Mouse (Mus musculus): ENCODE measurements at regions not wholly inside any gene's neighbourhood (a gene's known extent, or its start where the extent isn't known, plus 50 kb on each side); places are given as distances from the start of the nearest gene placed in this dataset.

DNA sequence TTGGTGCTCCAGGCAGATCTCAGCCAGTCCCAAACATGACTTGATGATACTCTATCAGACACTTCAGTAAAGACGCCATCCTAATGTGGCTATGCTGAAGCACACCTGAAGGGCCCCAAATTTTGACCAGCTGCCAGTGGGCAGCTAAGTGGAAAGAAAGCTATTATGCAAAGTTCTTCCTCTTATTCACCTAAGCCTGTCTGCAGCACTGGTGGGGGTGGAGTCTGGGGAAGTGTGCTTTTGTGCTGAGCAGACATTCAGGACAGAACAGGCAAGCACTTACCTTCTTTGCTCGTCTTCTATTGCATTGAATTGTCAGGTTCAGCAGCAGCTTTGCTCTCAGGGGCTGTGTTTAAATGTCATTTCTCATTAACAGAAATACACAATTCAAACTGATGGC lies 200.7 kb downstream of the Pla2g4a start:
- DNase-seq (ENCODE audit: low read depth): no peak

DNA sequence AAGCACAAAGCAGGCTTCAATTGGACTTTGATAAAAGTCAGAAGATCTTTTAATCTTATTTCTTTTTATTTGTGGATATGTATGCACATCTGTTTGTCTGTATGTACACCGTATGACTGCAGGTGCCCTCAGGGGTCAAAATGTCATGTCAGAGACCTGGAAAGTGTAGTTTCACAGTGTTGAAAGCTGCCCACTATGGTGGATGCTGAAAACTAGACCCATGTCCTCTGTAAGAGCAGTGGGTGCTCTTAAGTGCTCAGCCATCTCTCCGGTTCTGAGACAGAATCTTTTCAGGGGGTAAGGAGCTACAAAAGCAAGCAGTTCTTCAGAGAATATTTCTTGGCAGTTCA lies 202.3 kb downstream of the Pla2g4a start:
- no peak for DNase-seq (ENCODE audit: low read depth)

DNA sequence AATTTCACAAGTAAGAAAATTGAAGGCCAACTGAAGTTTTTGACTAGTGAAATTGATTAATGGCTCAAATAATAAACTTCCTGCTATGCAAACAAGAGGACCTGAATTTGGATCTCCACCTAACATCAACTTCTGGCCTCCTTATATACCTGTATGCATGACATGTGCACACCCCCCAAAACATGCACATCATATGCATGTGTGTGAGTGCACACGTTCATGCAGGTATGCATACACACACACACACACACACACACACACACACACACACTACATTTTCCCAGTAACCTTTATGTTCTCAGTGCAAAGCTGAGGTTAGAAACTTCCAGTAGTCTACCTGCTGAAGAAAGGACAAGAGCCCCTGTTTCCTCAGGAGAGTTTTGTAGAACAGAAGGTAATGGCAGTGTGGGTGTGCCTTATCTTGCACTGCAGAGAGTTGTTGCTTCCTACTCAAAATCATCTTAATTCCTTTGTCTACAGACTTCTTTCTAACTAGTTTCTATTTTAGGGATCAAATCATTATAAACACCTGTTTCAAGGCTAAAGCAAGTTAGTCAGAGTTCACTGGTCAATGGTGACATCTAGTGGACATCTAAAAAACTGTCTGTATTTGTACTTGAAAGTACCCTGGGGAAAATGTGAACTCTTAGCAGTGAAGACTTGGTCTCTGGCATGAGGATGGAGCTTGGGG lies 202.9 kb downstream of the Pla2g4a start:
- DNase-seq (ENCODE audit: low read depth): peak; percentile 41

DNA sequence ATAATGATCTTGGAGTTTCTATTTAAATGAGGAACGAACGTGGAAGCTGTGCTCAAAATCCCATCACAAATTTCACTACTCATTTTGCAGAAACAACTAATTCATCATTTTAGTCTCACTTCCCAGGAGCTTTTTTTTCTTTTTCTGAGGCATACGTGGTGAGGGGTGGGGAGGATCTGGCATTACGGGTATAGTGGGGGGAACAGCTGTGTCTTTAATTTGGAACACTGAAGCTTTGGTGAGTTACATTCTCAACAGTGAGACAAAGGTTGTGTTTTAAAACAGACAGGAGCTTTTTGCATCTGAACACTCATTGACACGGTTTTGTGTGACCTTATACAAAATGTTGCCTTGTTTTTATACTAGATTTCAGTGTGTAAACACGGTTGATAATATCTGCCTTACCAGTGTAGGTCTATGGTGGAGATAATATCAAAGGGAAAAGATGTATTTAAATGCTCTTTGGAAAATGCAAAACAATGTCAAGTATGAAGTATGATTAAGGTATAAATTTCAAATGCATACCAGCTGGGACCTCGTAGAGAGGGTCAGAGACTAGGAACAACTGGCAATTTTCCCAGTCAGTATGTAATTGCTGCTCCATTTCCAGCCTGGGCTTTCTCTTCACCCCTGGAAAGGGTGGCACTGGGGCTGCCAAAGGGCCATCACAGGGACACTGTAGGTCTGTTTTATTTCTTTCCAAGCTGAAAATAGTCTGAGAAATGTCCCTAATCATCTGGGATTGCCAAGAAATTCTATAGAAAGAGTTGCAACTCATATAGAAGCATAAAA lies 207.6 kb downstream of the Pla2g4a start:
- DNase-seq (ENCODE audit: low read depth): no peak

GRCm38 (mm10) chr1:149749405-149749804 lies 211.7 kb downstream of the Pla2g4a start:
- no peak for DNase-seq (ENCODE audit: low read depth)

GRCm38 (mm10) chr1:149738959-149739358 lies 222.1 kb downstream of the Pla2g4a start:
- no peak for DNase-seq (ENCODE audit: low read depth)

GRCm38 (mm10) chr1:149734241-149734640 lies 226.8 kb downstream of the Pla2g4a start:
- DNase-seq (ENCODE audit: low read depth): no peak

DNA sequence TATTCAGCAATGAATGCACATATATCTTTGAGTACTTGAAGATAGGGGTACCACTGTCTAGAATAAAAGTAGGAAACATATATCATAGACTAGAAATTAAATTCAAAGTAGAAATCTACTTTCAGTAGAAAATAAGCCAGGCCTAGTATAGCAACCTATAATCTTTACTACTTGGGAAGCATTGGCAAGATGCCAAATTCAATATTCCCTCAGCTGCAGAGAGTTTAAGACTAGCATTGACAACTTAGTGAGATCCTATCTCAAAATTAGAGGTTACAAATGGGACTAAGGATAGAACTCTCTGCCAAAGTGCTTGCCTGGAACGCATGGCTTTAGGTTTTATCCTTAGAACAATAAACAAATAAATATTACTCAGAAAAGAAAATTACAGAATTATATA lies 245.9 kb downstream of the Pla2g4a start:
- DNase-seq (ENCODE audit: low read depth): no peak

DNA sequence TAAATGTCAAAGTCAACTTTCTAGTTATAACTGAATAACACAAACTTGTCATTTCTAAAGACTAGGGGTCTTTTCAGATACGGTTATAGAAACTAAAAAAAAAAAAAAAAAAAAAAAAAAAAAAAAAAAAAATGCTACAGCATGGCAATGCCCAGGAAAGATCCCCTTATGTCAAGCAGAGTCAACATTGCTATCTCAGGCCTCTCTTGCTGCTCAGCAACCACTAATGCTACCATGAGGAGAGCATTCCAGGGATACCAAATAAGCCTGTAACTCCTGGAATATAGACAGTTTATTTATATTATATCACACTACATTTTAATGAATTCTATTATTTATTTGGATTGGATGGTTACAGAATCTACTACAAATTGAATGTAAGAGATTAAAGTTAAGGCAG lies 248.8 kb downstream of the Pla2g4a start:
- DNase-seq (ENCODE audit: low read depth): no peak

DNA sequence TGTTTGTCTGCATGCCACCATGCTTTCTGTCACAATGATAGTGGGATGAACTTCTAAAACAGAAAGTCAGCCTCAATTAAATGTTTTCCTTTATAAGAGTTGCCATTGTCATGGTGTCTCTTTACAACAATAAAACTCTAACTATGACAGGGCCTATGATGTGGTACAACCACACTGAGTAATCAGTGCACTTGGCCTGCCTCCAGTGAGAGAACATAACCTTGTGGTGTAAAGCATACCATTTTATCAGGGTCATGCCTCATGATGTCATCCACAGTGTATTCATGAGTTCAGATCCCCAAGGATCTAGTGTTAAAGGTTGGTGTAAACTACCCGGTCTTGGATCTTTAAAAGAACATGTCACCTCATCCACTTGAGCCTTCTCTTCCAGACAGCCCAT lies 255.9 kb downstream of the Pla2g4a start:
- DNase-seq (ENCODE audit: low read depth): no peak

DNA sequence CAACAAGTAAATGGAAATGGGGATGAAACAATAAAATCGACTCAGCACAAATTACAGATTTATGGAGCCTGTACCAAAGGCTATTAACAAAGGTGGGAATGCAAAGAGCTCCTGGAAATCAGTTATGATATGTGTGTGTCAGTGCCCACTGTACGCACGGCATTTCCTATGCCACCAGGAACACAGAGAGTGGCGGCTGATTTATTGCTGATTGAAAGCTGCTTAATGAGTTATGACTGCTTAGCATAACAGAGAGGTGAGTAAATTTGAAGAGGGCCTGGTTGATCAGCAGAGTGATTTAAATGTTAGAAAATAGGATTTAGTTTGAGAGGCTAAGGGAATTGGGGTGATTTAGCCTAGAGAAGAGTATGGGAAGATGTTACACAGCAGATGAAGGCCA lies 261.7 kb downstream of the Pla2g4a start:
- no peak for DNase-seq (ENCODE audit: low read depth)

- DNase-seq (ENCODE audit: low read depth): no peak
Measured at GRCm38 (mm10) chr1:149674166-149674565, 286.9 kb downstream of the Pla2g4a start.

- DNase-seq (ENCODE audit: low read depth): no peak
Measured at GRCm38 (mm10) chr1:149672571-149672970, 288.5 kb downstream of the Pla2g4a start.

- no peak for DNase-seq (ENCODE audit: low read depth)
Measured at GRCm38 (mm10) chr1:149672117-149672516, 289.0 kb downstream of the Pla2g4a start.

- DNase-seq (ENCODE audit: low read depth): no peak
Measured at GRCm38 (mm10) chr1:149671091-149671490, 290.0 kb downstream of the Pla2g4a start.
